Comparison of ENCODE assay signal across 20 mouse cellular contexts in the genomic region with DNA sequence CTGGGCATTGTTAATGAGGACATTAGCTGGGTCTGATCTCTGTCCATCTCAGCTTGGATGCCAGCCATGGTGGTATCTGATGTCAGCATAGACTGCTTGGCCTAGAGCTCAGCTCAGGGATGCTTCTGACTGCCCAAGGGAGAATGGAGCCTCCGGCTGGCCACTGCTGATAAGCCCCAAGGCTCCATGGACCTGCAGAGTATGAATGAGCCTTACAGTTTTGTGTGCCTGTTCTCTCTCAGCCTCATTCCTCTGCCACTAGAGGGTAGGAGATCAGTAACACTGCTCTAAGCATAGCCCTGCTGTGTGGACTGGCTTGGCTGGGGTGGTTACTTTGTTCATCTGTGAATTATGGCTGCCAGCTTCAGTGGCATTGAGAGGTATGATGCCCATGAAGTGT. TPM values are rescaled to one million over a fixed set of nuclear protein-coding genes. Genes with fewer than 3 reads are reported as not detected.
DNase-seq lines count a peak whose midpoint lies in the region; ATAC-seq lines count a peak whose summit lies in the region.
"Had no signal": no experiment of that assay in that cellular context is flagged by ENCODE, and none has a peak within 500 bp of the region (broad histone marks: within the 10 kb centered on the region; RNA-seq: fewer than 3 reads in every experiment).

No protein-coding gene starts in this region.

- peaks cover 18% of the 10 kb centered on the region for H3K4me1 ChIP-seq in liver, embryonic 11.5 days (replicated peaks; ENCODE audit: control insufficient read depth, insufficient read depth, low read length)
- 0 out of 2 replicates have a peak, but pooled peaks cover 3% of the 10 kb centered on the region for H3K4me1 ChIP-seq in intestine, embryonic 15.5 days (replicated peaks)

- 0 out of 2 replicates have a peak, but pooled peaks cover 3% of the 10 kb centered on the region for H3K9me3 ChIP-seq in liver, embryonic 11.5 days (ENCODE audit: control insufficient read depth, low read length)
- no peaks in the 10 kb centered on the region for H3K9me3 ChIP-seq in intestine, embryonic 15.5 days
- H3K9me3 ChIP-seq: forebrain, embryonic 15.5 days; limb, embryonic 13.5 days; neural tube, embryonic 12.5 days had no signal

- H3K27ac ChIP-seq in liver, embryonic 11.5 days (ENCODE audit: low read depth, low read length), result no peak overlapping the region
- H3K27ac ChIP-seq in intestine, embryonic 15.5 days, result no peak overlapping the region
- H3K27ac ChIP-seq: forebrain, embryonic 15.5 days; gastrocnemius, adult 2 months; limb, embryonic 13.5 days; neural tube, embryonic 12.5 days had no signal

- no peaks in the 10 kb centered on the region for H3K36me3 ChIP-seq in liver, embryonic 11.5 days (ENCODE audit: control insufficient read depth, insufficient read depth, low read length)
- H3K36me3 ChIP-seq in intestine, embryonic 15.5 days, result no peaks in the 10 kb centered on the region
- H3K36me3 ChIP-seq: limb, embryonic 13.5 days had no signal

- WGBS in liver, embryonic 11.5 days, result 29% methylated on average over 1 of the region's 1 CpGs
- 82% methylated on average over 1 of the region's 1 CpGs for WGBS in intestine, embryonic 15.5 days

- H3K27me3 ChIP-seq in liver, embryonic 11.5 days (replicated peaks; ENCODE audit: control insufficient read depth, insufficient read depth, low read length), result peaks cover 30% of the 10 kb centered on the region
- H3K27me3 ChIP-seq in intestine, embryonic 15.5 days (replicated peaks), result peaks cover 12% of the 10 kb centered on the region
- H3K27me3 ChIP-seq: forebrain, embryonic 15.5 days; Patski had no signal

- no peak overlapping the region for H3K9ac ChIP-seq in liver, embryonic 11.5 days (ENCODE audit: low read depth, low read length)
- H3K9ac ChIP-seq in intestine, embryonic 15.5 days, result no peak overlapping the region
- H3K9ac ChIP-seq: forebrain, embryonic 15.5 days; limb, embryonic 13.5 days; neural tube, embryonic 12.5 days had no signal

- H3K4me2 ChIP-seq in liver, embryonic 11.5 days, result no peak overlapping the region
- H3K4me2 ChIP-seq in intestine, embryonic 15.5 days (replicated peaks), result no peak overlapping the region
- H3K4me2 ChIP-seq: forebrain, embryonic 15.5 days; heart, embryonic 11.5 days; limb, embryonic 13.5 days; neural tube, embryonic 12.5 days had no signal

- ATAC-seq in liver, embryonic 11.5 days (replicated peaks; ENCODE audit: low FRiP score), result peak; percentile 95
- peak; percentile 92 for ATAC-seq in megakaryocyte-erythroid progenitor cell, adult 5-6 weeks (replicated peaks; ENCODE audit: low FRiP score, low TSS enrichment, poor library complexity, severe bottlenecking)
- no peak for ATAC-seq in intestine, embryonic 15.5 days
- ATAC-seq: forebrain, embryonic 15.5 days; midbrain, embryonic 16.5 days; Patski had no signal

- no peak overlapping the region for H3K4me3 ChIP-seq in liver, embryonic 11.5 days (ENCODE audit: low read depth, low read length)
- H3K4me3 ChIP-seq in intestine, embryonic 15.5 days (replicated peaks), result no peak overlapping the region
- H3K4me3 ChIP-seq: forebrain, embryonic 15.5 days; gastrocnemius, adult 2 months; limb, embryonic 13.5 days; neural tube, embryonic 12.5 days had no signal

- peak; percentile 34 for DNase-seq in cerebellum, adult 9-10 months
- no peak for DNase-seq in cerebellum, adult 18-20 months
- peak; percentile 79 for DNase-seq in MN1 (ENCODE audit: low spot score)
- DNase-seq in liver, embryonic 11.5 days (ENCODE audit: low spot score), result no peak
- DNase-seq in urinary bladder, postnatal 25 days (ENCODE audit: low spot score), result no peak
- DNase-seq in cerebellum, adult 11 months, result no peak
- DNase-seq: cerebellum, adult 8-10 months; gastrocnemius, adult 2 months; heart, postnatal 36 days; kidney, adult 9 months; lung, postnatal 10 days; thymus, postnatal 25 days had no signal

RNA-seq across cellular contexts. Expression of gene Arvcf, which starts 5.1 kb away (rescaled TPM):
- polyA plus RNA-seq in liver, embryonic 11.5 days (2014; fragmentation: Nextera tagmentation; extraction: Ambion mirVana), result 13.8 and 15.5 TPM in 2 replicates
- 14.0 and 16.5 TPM in 2 replicates for total RNA-seq in megakaryocyte-erythroid progenitor cell, adult 5-6 weeks (2014; fragmentation: Nextera tagmentation)
- total RNA-seq in megakaryocyte-erythroid progenitor cell, adult 5-6 weeks (2017), result 14.3 and 19.4 TPM in 2 replicates
- 21.7 and 22.1 TPM in 2 replicates for polyA plus RNA-seq in intestine, embryonic 15.5 days (2015; fragmentation: Nextera tagmentation; extraction: Ambion mirVana)

RNA-seq across cellular contexts. Expression of gene Tango2, which starts 5.2 kb away (rescaled TPM):
- polyA plus RNA-seq in liver, embryonic 11.5 days (2014; fragmentation: Nextera tagmentation; extraction: Ambion mirVana), result 104 and 109 TPM in 2 replicates
- total RNA-seq in megakaryocyte-erythroid progenitor cell, adult 5-6 weeks (2014; fragmentation: Nextera tagmentation), result 76.7 and 91.5 TPM in 2 replicates
- total RNA-seq in megakaryocyte-erythroid progenitor cell, adult 5-6 weeks (2017), result 16.9 and 20.4 TPM in 2 replicates
- 43.0 and 49.4 TPM in 2 replicates for polyA plus RNA-seq in intestine, embryonic 15.5 days (2015; fragmentation: Nextera tagmentation; extraction: Ambion mirVana)

Comparison
In these comparisons a context has a peak if more than half of its experiments do, and no peak if none do; other contexts are left out.
1. DNase-seq: peak in cerebellum, adult 9-10 months (single experiment) and MN1 (single experiment); none in cerebellum, adult 18-20 months (0 of 2), liver, embryonic 11.5 days (single experiment), urinary bladder, postnatal 25 days (single experiment) and cerebellum, adult 11 months (single experiment).